Mouse (Mus musculus) heart, embryonic 16.5 days (tissue): Measurements from ENCODE around the gene Adam1b. TPM values are rescaled to one million over a fixed set of nuclear protein-coding genes. Genes with fewer than 3 reads are reported as not detected.
A peak's percentile ranks its signal among the peaks of the same experiment; 100 is the strongest.

ENCODE experiments used
- ATAC-seq: fragments of 200-750 bp; cut with Nextera tagmentation; replicated peaks from 2 replicates; pipeline ENCODE4 v1.8.0; 2017; ENCODE audit warnings: moderate number of reproducible peaks; ENCODE audit not compliant: insufficient read depth, low FRiP score; ENCODE audit errors: extremely low read depth
- H3K27ac ChIP-seq: fragments of 300-500 bp; sonication (generic); 2 replicates; pipeline ENCODE4 v1.5.1; 2014; ENCODE audit warnings: mild to moderate bottlenecking, low read length, control low read depth, moderate library complexity
- H3K27me3 ChIP-seq: fragments of 300-500 bp; sonication (generic); 2 replicates; pipeline ENCODE4 v1.6.1; 2014; ENCODE audit warnings: low read length, mixed read lengths; ENCODE audit not compliant: control insufficient read depth, insufficient read depth
- H3K36me3 ChIP-seq: fragments of 300-500 bp; sonication (generic); 2 replicates; pipeline ENCODE4 v1.6.1; 2014; ENCODE audit not compliant: control insufficient read depth, insufficient read depth
- H3K4me1 ChIP-seq: fragments of 300-500 bp; sonication (generic); 2 replicates; pipeline ENCODE4 v1.6.1; 2014; ENCODE audit warnings: low read length, mixed read lengths; ENCODE audit not compliant: control insufficient read depth, insufficient read depth
- H3K4me2 ChIP-seq: fragments of 300-500 bp; sonication (generic); 2 replicates; pipeline ENCODE4 v1.6.1; 2014; ENCODE audit warnings: low read depth, mild to moderate bottlenecking, control low read depth, low read length
- H3K4me3 ChIP-seq: fragments of 300-500 bp; sonication (generic); 2 replicates; pipeline ENCODE4 v1.5.1; 2014; ENCODE audit warnings: mild to moderate bottlenecking, control low read depth, low read length
- H3K9ac ChIP-seq: fragments of 300-500 bp; sonication (generic); 2 replicates; pipeline ENCODE4 v1.6.1; 2014; ENCODE audit warnings: low read length, control low read depth
- H3K9me3 ChIP-seq: fragments of 300-500 bp; sonication (generic); replicated peaks from 2 replicates; pipeline ENCODE4 v1.6.1; 2016; ENCODE audit warnings: low read length; ENCODE audit not compliant: control insufficient read depth
- WGBS: fragments of 180-500 bp; shearing (Covaris S2); extraction: QIAGEN DNeasy Blood & Tissue Kit; methylation state at CpG from one replicate; pipeline ENCODE4 v1.1.7; 2014; 5-methylcytosine and 5-hydroxymethylcytosine counted together
- polyA plus RNA-seq: library from polyadenylated mRNA; unstranded; fragments of >200 nt; fragmentation: Nextera tagmentation; extraction: Ambion mirVana; gene quantifications from 2 replicates; pipeline ENCODE4 v1.2.1, GENCODE M21; 2015

Adam1b gene
- polyA plus RNA-seq, 1 experiment from 2014 or later, result 0.14 TPM

DNA sequence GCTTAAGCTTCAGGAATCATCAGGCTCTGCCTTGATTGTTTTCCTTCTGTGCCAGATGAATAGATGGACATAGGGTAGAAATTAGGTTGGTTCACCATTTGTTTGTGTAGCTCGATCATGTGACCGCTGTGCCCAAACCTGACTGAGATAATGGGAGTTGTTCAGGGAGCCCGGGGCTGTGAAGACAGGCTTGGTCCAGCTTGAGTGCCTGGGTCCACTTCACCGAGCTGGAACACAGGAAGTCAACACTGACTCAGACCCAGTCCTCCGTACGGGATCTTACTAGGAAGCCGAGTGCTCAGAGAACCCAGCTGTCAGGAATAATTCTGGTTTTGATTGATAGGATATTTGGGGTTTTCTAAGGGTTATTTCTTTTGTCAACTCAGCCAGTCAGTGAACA, 28.6 kb downstream of the Adam1b start:
- Histone ChIP-seq H3K4me1 (no peaks in the 10 kb centered on the region), H3K9ac (no peak overlapping the region), H3K4me2 (no peak overlapping the region), H3K9me3 (no peaks in the 10 kb centered on the region), H3K36me3 (no peaks in the 10 kb centered on the region), H3K27ac (no peak overlapping the region), H3K4me3 (no peak overlapping the region), H3K27me3 (no peaks in the 10 kb centered on the region)
- WGBS, result 69% methylated on average over 7 of the region's 7 CpGs
- ATAC-seq, result no peak

DNA sequence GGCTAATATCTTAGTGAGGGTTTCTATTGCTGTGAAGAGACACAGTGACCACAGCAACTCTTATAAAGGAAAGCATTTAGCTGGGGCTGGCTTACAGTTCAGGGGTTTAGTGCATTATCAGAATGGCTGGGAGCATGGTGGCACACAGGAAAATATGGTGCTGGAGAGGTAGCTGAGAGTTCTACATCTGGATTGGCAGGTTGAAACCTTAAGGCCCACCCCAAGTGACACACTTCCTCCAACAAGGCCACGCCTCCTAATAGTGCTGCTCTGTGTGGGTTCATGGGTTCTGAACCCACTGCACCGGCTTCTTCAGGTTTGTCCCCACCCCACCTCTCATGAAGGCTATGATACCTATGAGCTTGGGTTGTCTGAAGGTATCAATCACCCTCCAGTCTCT, 30.8 kb downstream of the Adam1b start:
- no peak for ATAC-seq
- H3K9me3 ChIP-seq, result no peaks in the 10 kb centered on the region
- no peak overlapping the region for H3K4me3 ChIP-seq
- no peaks in the 10 kb centered on the region for H3K36me3 ChIP-seq
- no peak overlapping the region for H3K4me2 ChIP-seq
- 82% methylated on average over 2 of the region's 2 CpGs for WGBS
- no peaks in the 10 kb centered on the region for H3K4me1 ChIP-seq
- no peak overlapping the region for H3K9ac ChIP-seq
- no peak overlapping the region for H3K27ac ChIP-seq
- no peaks in the 10 kb centered on the region for H3K27me3 ChIP-seq

- H3K4me1 ChIP-seq, result no peaks in the 10 kb centered on the region
- no peak overlapping the region for H3K27ac ChIP-seq
- H3K9ac ChIP-seq, result no peak overlapping the region
- H3K9me3 ChIP-seq, result no peaks in the 10 kb centered on the region
- 30% methylated on average over 3 of the region's 3 CpGs for WGBS
- ATAC-seq, result no peak
- no peak overlapping the region for H3K4me3 ChIP-seq
- no peak overlapping the region for H3K4me2 ChIP-seq
- H3K36me3 ChIP-seq, result no peaks in the 10 kb centered on the region
- H3K27me3 ChIP-seq, result no peaks in the 10 kb centered on the region
Measured at GRCm38 (mm10) chr5:121469566-121469965, 33.7 kb downstream of the Adam1b start.

DNA sequence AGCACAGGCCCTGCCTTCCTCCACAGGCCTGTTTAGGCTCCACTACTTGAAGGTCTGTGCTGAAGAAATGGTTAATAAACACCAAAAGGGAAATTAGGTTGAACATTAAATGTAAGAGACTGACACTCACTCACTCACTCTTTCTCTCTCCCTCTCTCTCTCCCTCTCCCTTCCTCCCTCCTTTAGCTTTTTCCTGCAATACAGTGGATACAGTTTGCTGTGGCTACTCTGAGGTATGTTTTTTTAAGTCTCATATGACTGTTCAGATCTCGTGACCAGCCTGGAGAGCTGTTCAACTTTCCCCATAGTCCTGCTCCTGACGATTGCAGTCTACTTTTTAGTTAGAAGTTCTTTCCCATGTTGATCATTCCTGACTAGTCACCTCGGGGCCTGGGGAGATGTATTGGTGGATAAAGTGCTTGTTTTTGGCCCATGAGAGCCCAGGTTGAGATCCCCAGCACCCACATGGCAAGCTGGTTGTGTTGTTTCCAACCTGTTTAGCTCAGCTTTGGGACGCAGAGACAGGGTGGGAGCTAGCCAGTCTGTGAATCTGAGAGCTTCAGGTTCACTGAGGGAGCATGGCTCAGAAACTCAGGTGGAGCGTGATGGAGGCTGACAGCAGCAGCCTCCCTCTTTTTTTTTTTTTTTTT, 39.5 kb downstream of the Adam1b start:
- H3K9ac ChIP-seq, result no peak overlapping the region

DNA sequence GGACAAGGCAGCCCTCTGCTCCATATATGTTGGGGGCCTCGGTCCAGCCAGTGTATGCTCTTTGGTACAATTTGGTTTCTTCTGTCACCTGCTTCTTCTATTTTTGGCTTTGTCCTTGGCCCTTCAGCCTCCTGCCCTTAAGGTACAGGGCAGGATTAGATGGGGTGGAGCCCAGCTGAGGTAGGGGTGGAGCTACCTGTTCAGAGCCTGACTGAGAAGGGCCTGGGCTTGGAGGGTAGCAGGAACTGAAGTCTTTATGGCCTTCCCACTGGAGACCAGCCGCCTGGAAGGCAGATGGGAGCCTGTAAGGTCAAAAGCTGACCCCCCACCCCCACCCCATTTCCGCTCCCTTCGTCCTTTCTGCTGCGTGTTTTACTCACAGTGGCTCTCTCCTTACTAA, 40.3 kb downstream of the Adam1b start:
- no peak for ATAC-seq
- Histone ChIP-seq H3K27ac (no peak overlapping the region), H3K4me1 (peaks cover 3% of the 10 kb centered on the region; the same call in 1 of the 2 replicates), H3K36me3 (no peaks in the 10 kb centered on the region), H3K9me3 (peaks cover 3% of the 10 kb centered on the region; the same call in 1 of the 2 replicates), H3K9ac (no peak overlapping the region), H3K27me3 (no peaks in the 10 kb centered on the region), H3K4me3 (no peak overlapping the region), H3K4me2 (no peak overlapping the region)
- 59% methylated on average over 5 of the region's 5 CpGs for WGBS

More for the DNA sequence above, 39.5 kb downstream of the Adam1b start:
- Histone ChIP-seq H3K36me3 (no peaks in the 10 kb centered on the region), H3K4me3 (no peak overlapping the region), H3K4me1 (peaks cover 3% of the 10 kb centered on the region; the same call in 1 of the 2 replicates), H3K4me2 (no peak overlapping the region), H3K27ac (no peak overlapping the region), H3K9me3 (peaks cover 3% of the 10 kb centered on the region; the same call in 1 of the 2 replicates), H3K27me3 (no peaks in the 10 kb centered on the region)
- no peak for ATAC-seq
- WGBS, result 67% methylated on average over 5 of the region's 5 CpGs

GRCm38 (mm10) chr5:121462171-121462502, 41.1 kb downstream of the Adam1b start:
- no peak for ATAC-seq
- no peak overlapping the region for H3K27ac ChIP-seq
- H3K9me3 ChIP-seq, result peaks cover 3% of the 10 kb centered on the region; the same call in 1 of the 2 replicates
- H3K4me3 ChIP-seq, result no peak overlapping the region
- 24% methylated on average over 1 of the region's 1 CpGs for WGBS
- no peaks in the 10 kb centered on the region for H3K36me3 ChIP-seq
- no peak overlapping the region for H3K9ac ChIP-seq
- no peaks in the 10 kb centered on the region for H3K27me3 ChIP-seq
- no peak overlapping the region for H3K4me2 ChIP-seq
- peaks cover 3% of the 10 kb centered on the region; the same call in 1 of the 2 replicates for H3K4me1 ChIP-seq

DNA sequence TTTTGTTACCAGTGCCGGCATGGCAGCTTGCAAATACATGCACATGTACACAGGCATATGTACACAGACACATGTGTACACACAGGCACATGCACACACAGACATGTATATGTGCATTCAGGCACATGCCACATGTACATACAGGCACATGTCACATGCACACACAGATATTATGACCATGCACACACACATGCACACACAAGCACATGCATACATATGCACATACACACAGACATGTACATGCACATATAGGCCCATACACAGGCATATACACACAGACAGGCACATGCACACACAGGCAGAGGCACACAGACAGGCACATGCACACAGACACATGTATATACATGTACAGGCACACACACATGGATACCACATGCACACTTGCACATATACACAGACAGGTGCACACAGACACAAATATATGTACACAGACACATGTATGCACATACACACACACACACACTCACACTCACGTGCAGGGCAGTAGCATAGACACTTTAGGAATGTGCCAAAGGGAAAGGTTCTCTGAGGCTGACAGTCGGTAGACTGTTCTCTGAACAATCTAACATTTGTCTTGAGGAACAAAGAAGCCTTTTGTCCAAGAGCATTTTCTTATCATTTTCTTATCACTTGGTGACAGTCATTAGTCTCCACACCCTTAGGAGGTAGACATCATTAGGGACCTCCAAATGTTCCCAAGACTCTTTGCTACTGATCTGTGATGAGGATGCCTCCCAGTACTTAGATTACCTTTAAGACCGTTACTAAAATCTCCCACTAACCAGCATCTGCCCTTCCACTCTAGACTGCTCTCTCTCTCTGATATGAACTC, 41.7 kb downstream of the Adam1b start:
- 38% methylated on average over 4 of the region's 4 CpGs for WGBS
- H3K9ac ChIP-seq, result no peak overlapping the region
- H3K4me3 ChIP-seq, result no peak overlapping the region
- H3K4me1 ChIP-seq, result peaks cover 3% of the 10 kb centered on the region; the same call in 1 of the 2 replicates
- H3K27ac ChIP-seq, result no peak overlapping the region
- no peak overlapping the region for H3K4me2 ChIP-seq
- ATAC-seq, result no peak
- no peaks in the 10 kb centered on the region for H3K36me3 ChIP-seq
- no peaks in the 10 kb centered on the region for H3K27me3 ChIP-seq
- peaks cover 3% of the 10 kb centered on the region; the same call in 1 of the 2 replicates for H3K9me3 ChIP-seq

DNA sequence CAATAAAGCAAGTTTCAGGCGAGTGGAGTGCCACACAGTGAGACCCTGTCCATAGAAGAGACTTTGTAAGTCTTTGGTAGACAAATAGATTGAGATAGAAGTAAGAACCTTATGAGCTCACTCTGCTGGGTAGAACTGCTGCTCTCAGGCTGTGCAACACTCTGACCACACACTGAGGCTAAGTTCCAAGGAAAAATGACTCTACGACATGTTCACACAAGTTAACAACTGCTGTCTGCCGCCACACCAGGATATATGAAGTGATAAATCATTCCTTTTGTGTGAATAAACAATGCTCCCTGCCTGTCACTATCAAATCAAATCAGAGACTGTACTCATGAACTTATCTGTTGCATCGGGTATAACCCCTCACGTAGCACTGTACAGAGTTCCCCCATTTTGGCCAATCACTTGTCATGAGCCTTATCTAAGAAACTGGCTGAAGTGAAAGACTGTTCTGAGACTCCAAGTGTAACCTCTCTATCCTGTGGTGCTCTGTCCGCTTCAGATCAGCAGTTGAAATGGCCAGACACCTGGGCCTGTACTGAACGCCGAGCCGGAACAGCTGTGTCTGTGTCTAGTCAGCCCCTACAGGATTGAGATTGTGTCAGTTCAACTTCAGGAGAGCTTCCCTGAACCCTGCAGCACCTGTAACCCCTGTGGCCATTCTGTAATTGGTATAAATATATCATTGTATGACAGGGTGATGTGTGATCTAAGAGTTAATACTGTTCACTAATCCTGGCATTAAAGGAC, 47.5 kb downstream of the Adam1b start:
- Histone ChIP-seq H3K27ac (no peak overlapping the region; the same call in 1 of the 2 replicates), H3K9me3 (peaks cover 3% of the 10 kb centered on the region; the same call in 1 of the 2 replicates), H3K4me2 (no peak overlapping the region), H3K36me3 (no peaks in the 10 kb centered on the region), H3K9ac (peak overlapping the region; percentile 41), H3K4me3 (no peak overlapping the region), H3K27me3 (no peaks in the 10 kb centered on the region), H3K4me1 (peaks cover 29% of the 10 kb centered on the region)
- 57% methylated on average over 9 of the region's 9 CpGs for WGBS
- ATAC-seq, result no peak

- H3K4me3 ChIP-seq, result no peak overlapping the region
- no peak for ATAC-seq
- peak overlapping the region; percentile 30 for H3K9ac ChIP-seq
- no peaks in the 10 kb centered on the region for H3K9me3 ChIP-seq
- H3K4me1 ChIP-seq, result peaks cover 29% of the 10 kb centered on the region
- H3K4me2 ChIP-seq, result peak overlapping the region; percentile 22; the same call in 1 of the 2 replicates
- no peaks in the 10 kb centered on the region; the same call in 1 of the 2 replicates for H3K36me3 ChIP-seq
- WGBS, result 74% methylated on average over 3 of the region's 3 CpGs
- H3K27me3 ChIP-seq, result no peaks in the 10 kb centered on the region
- H3K27ac ChIP-seq, result peak overlapping the region; percentile 98
Measured at GRCm38 (mm10) chr5:121454503-121454782, 48.8 kb downstream of the Adam1b start.
